Mouse (Mus musculus) hindbrain, postnatal 0 days (tissue): ENCODE measurements around the gene Lsm7. TPM values are rescaled to one million over a fixed set of nuclear protein-coding genes. Genes with fewer than 3 reads are reported as not detected.
A peak's percentile ranks its signal among the peaks of the same experiment; 100 is the strongest.

Source experiments
- ATAC-seq: fragments of 200-750 bp; cut with Nextera tagmentation; 2 replicates; pipeline ENCODE4 v1.8.0; 2017; ENCODE audit warnings: mild to moderate bottlenecking, moderate TSS enrichment, moderate library complexity
- DNase-seq: peaks from one replicate; pipeline ENCODE4 v3.0.0-alpha.2; 2015; ENCODE audit warnings: low spot score
- H3K27ac ChIP-seq: fragments of 300-500 bp; sonication (generic); 2 replicates; pipeline ENCODE4 v1.5.1; 2014; ENCODE audit warnings: mild to moderate bottlenecking
- H3K27me3 ChIP-seq: fragments of 300-500 bp; sonication (generic); 2 replicates; pipeline ENCODE4 v1.6.1; 2014; ENCODE audit warnings: low read length, mixed read lengths; ENCODE audit not compliant: insufficient read depth
- H3K36me3 ChIP-seq: fragments of 300-500 bp; sonication (generic); 2 replicates; pipeline ENCODE4 v1.6.1; 2014; ENCODE audit warnings: low read length, mixed read lengths; ENCODE audit not compliant: insufficient read depth
- H3K4me1 ChIP-seq: fragments of 300-500 bp; sonication (generic); 2 replicates; pipeline ENCODE4 v1.6.1; 2014; ENCODE audit warnings: antibody characterized with exemption, low read length, mixed read lengths; ENCODE audit not compliant: insufficient read depth
- H3K4me2 ChIP-seq: fragments of 300-500 bp; sonication (generic); 2 replicates; pipeline ENCODE4 v1.6.1; 2014; ENCODE audit warnings: low read depth, mild to moderate bottlenecking, low read length, moderate library complexity, mixed read lengths
- H3K4me3 ChIP-seq: fragments of 300-500 bp; sonication (generic); 2 replicates; pipeline ENCODE4 v1.5.1; 2014; ENCODE audit warnings: low read length
- H3K9ac ChIP-seq: fragments of 300-500 bp; sonication (generic); replicated peaks from 2 replicates; pipeline ENCODE4 v1.6.1; 2014; ENCODE audit warnings: mild to moderate bottlenecking, low read length, moderate library complexity, mixed read lengths
- H3K9me3 ChIP-seq: fragments of 300-500 bp; sonication (generic); 2 replicates; pipeline ENCODE4 v1.6.1; 2016; ENCODE audit warnings: low read length, mixed read lengths
- CTCF ChIP-seq: IDR thresholded peaks from 2 replicates; pipeline ENCODE4 v1.5.1; 2016; ENCODE audit warnings: antibody characterized with exemption, control low read depth, low read depth
- WGBS: fragments of 180-500 bp; shearing (Covaris S2); extraction: QIAGEN DNeasy Blood & Tissue Kit; methylation state at CpG from one replicate; pipeline ENCODE4 v1.1.7; 2014; 5-methylcytosine and 5-hydroxymethylcytosine counted together
- polyA plus RNA-seq: library from polyadenylated mRNA; unstranded; fragments of >200 nt; fragmentation: Nextera tagmentation; extraction: Ambion mirVana; gene quantifications from 2 replicates; pipeline ENCODE4 v1.2.1, GENCODE M21; 2015
- total RNA-seq: library from RNA; depleted of rRNA; stranded (reverse); fragments of >200 nt; gene quantifications from 2 replicates; pipeline ENCODE4 v1.2.3, GENCODE M21; 2014

Gene Lsm7
- total and polyA plus RNA-seq, 2 experiments from 2014 or later: 189 to 279 TPM

DNA sequence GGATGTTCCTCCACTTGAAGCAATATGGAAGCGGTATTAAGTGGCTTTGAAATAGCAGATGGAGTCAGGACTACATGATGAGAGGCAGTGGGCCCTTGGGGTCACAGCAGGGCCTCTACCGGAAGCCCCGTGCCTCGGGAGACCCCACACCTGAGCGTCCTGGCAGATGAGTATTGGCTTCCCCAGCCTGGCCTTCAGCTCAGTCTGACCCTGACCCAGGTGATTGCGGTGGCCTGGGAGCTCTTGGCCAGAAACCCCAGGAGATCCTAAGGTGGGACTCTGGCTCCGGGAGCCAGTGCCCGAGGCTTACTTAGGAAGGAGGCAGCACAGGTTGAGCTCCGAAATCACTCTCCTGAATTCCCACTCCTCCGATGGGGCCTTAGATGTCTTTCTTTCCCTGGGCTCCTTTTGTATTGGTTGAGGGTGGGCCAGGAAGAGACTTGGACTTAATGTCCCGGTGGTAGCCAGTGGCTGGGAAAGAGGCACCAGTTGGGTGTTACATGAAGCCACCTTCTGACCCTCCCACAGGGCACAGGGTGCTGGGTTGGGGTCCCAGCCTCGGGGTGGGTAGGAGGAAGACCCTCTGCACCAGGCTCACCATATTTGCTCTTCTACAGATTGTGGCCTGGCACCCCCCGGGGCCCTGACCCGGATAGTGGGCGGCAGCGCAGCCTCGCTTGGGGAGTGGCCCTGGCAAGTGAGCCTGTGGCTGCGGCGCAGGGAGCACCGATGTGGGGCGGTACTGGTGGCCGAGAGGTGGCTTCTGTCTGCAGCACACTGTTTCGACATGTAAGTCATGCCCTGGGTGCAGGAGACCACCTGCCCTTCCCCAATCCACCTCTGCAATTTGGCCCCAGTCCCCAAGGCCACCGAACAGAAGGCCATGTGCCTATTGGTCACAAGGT lies 41.8 kb upstream of the Lsm7 start:
- no peak for DNase-seq
- H3K9me3 ChIP-seq: no peaks in the 10 kb centered on the region
- no peak for TF ChIP-seq CTCF
- WGBS: 72% methylated on average over 24 of the region's 24 CpGs
- H3K4me1 ChIP-seq: 0 out of 2 replicates have a peak, but pooled peaks cover 3% of the 10 kb centered on the region
- H3K4me3 ChIP-seq: no peak overlapping the region
- no peak overlapping the region for H3K9ac ChIP-seq
- ATAC-seq: no peak
- H3K27ac ChIP-seq: no peak overlapping the region
- no peaks in the 10 kb centered on the region for H3K27me3 ChIP-seq
- H3K36me3 ChIP-seq: no peaks in the 10 kb centered on the region
- H3K4me2 ChIP-seq: no peak overlapping the region

DNA sequence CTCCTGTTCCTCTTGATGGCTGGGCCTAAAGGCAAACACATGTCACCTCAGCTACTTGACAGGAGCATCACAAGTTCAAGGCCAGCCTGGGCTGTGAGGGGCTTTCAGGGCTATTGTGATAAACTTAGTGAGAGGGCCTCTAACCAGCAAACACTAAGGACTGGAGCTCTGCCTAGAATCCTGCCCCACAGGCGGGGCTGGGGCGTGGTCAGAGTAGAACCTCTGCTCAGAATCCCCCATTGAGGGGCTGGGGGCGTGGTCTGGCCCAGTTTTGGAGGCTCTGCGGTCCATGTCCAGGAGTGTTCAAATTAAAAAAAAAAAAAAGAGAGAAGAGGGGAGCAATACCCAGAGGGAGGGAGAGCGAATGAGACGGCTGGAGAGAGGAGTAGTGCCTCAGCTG lies 40.7 kb upstream of the Lsm7 start:
- no peak for DNase-seq
- WGBS: 81% methylated on average over 6 of the region's 6 CpGs
- no peak overlapping the region for H3K9ac ChIP-seq
- no peak overlapping the region for H3K4me3 ChIP-seq
- no peaks in the 10 kb centered on the region for H3K27me3 ChIP-seq
- no peaks in the 10 kb centered on the region for H3K36me3 ChIP-seq
- no peak overlapping the region for H3K4me2 ChIP-seq
- no peaks in the 10 kb centered on the region for H3K9me3 ChIP-seq
- no peak for TF ChIP-seq CTCF
- no peak overlapping the region for H3K27ac ChIP-seq
- H3K4me1 ChIP-seq: 0 out of 2 replicates have a peak, but pooled peaks cover 3% of the 10 kb centered on the region
- no peak for ATAC-seq

DNA sequence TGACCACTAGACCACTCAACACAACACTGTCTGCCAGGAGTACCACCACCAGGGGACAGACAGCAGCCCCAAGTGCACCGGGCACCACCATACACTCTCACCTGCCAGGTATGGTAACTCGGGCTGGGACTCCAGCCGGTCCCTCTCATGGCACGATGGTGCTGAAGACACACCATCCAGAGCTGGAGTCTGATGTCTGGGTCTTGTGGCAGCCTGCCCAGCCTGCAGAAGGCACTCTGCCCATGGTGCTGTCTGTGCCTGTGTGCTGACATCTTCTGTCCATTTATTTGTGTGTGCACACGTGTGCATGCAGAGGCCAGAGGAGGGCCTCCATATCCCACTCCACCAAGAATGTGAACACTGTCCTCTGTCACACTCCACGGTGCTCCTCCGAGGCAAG lies 40.1 kb upstream of the Lsm7 start:
- H3K4me1 ChIP-seq: 0 out of 2 replicates have a peak, but pooled peaks cover 3% of the 10 kb centered on the region
- H3K4me3 ChIP-seq: no peak overlapping the region
- TF ChIP-seq CTCF: no peak
- no peaks in the 10 kb centered on the region for H3K9me3 ChIP-seq
- H3K27me3 ChIP-seq: no peaks in the 10 kb centered on the region
- 84% methylated on average over 7 of the region's 7 CpGs for WGBS
- no peak overlapping the region for H3K27ac ChIP-seq
- H3K36me3 ChIP-seq: no peaks in the 10 kb centered on the region
- no peak overlapping the region for H3K4me2 ChIP-seq
- DNase-seq: no peak
- no peak for ATAC-seq
- H3K9ac ChIP-seq: no peak overlapping the region

DNA sequence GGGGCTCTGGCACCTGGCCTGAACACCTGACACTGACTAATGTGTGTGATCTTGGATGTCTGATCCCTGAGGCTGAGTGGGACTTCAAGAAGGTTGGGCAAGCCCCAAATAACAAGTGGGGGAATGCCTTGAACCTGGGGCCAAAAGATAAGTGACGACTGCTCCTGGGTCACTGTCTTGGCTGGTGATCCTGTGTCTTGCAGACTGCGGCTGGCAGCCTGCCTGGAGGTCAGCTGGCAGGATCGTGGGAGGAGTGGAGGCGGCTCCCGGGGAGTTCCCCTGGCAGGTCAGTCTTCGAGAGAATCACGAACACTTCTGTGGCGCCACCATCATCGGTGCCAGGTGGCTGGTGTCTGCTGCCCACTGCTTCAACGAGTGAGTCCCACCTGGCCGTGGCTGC lies 32.2 kb upstream of the Lsm7 start:
- no peak for TF ChIP-seq CTCF
- WGBS: 49% methylated on average over 11 of the region's 11 CpGs
- DNase-seq: peak; percentile 42

DNA sequence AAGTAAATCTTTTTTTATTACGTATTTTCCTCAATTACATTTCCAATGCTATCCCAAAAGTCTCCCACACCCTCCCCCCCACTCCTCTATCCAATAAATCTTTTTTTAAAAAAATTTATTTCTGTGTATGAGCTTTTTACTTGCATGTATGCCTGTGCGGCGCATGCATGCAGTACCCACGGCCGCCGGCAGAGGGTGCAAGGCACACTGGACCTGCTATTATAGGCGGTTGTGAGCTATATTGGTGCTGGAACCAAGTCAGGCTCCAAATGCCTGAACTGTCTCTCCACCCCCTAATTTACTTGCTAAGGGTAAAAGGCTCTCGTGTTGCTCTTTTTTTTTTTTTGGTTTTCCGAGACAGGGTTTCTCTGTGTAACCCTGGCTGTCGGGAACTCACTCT lies 26.3 kb upstream of the Lsm7 start:
- Histone ChIP-seq H3K9me3 (no peaks in the 10 kb centered on the region), H3K36me3 (no peaks in the 10 kb centered on the region), H3K9ac (no peak overlapping the region), H3K4me2 (no peak overlapping the region), H3K4me1 (no peaks in the 10 kb centered on the region), H3K27me3 (no peaks in the 10 kb centered on the region), H3K27ac (no peak overlapping the region), H3K4me3 (no peak overlapping the region)
- DNase-seq (peak; percentile 57), ATAC-seq (no peak)
- WGBS: 28% methylated on average over 10 of the region's 10 CpGs
- peak; percentile 79 for TF ChIP-seq CTCF

More for the DNA sequence above, 32.2 kb upstream of the Lsm7 start:
- no peak for ATAC-seq
- Histone ChIP-seq H3K9ac (no peak overlapping the region), H3K27me3 (no peaks in the 10 kb centered on the region), H3K4me2 (no peak overlapping the region), H3K4me1 (no peaks in the 10 kb centered on the region), H3K36me3 (no peaks in the 10 kb centered on the region), H3K9me3 (no peaks in the 10 kb centered on the region), H3K4me3 (no peak overlapping the region), H3K27ac (no peak overlapping the region)

DNA sequence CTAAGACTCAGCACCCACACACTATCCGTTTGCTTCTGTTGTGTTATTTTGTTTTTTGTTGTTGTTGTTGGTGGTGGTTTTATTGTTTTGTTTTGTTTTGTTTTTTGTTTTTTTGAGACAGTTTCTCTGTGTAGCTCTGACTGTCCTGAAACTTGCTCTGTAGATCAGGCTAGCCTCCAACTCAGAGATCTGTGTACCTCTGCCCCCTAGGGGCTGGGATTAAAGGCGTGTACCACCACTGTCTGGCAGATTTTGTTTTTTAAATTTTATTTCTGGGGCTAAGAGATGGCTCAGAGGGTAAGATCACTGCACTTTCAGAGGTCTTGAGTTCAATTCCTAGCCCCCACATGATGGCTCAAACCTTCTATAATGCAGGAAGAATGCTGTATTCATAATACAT lies 25.9 kb upstream of the Lsm7 start:
- no peak overlapping the region for H3K27ac ChIP-seq
- TF ChIP-seq CTCF: no peak
- DNase-seq (no peak), ATAC-seq (no peak)
- no peaks in the 10 kb centered on the region for H3K27me3 ChIP-seq
- H3K36me3 ChIP-seq: no peaks in the 10 kb centered on the region
- no peaks in the 10 kb centered on the region for H3K9me3 ChIP-seq
- WGBS: 72% methylated on average over 2 of the region's 2 CpGs
- H3K4me2 ChIP-seq: no peak overlapping the region
- H3K4me3 ChIP-seq: no peak overlapping the region
- H3K9ac ChIP-seq: no peak overlapping the region
- H3K4me1 ChIP-seq: no peaks in the 10 kb centered on the region

DNA sequence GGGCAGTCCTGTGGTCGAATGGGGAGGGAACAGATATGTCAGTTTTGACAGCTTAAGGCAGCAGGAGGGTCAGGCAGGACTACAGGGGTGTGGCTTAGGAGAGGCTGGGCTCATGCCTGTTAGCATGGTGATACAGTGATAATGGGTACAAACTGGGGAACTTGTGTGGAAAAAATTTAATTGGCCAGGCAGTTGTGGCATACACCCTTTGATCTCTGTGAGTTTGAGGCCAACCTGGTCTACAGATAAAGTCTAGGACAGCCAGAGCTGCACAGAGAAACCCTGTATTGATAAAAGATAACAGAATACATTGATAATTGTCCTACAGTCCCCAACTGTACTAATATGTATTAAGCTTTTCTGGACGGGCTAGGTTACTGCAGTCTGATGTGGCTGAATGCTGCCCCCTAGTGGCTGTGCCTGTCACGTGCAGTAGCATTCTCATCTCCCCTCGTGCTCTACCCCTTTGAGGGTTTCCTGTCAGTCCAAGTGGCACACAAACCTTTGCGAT lies 25.2 kb upstream of the Lsm7 start:
- Histone ChIP-seq H3K27me3 (no peaks in the 10 kb centered on the region), H3K4me1 (no peaks in the 10 kb centered on the region), H3K4me3 (no peak overlapping the region), H3K9me3 (no peaks in the 10 kb centered on the region), H3K27ac (no peak overlapping the region), H3K4me2 (no peak overlapping the region), H3K9ac (no peak overlapping the region), H3K36me3 (no peaks in the 10 kb centered on the region)
- ATAC-seq (peak; percentile 71), DNase-seq (peak; percentile 68)
- WGBS: 20% methylated on average over 5 of the region's 5 CpGs
- TF ChIP-seq CTCF: peak; percentile 87
